Mouse (Mus musculus) lung, postnatal 0 days (tissue): ENCODE measurements at regions not wholly inside any gene's neighbourhood (a gene's known extent, or its start where the extent isn't known, plus 50 kb on each side); places are given as distances from the start of the nearest gene placed in this dataset. TPM values are rescaled to one million over a fixed set of nuclear protein-coding genes. Genes with fewer than 3 reads are reported as not detected.

Experiments
- ATAC-seq: fragments of 200-750 bp; cut with Nextera tagmentation; 2 replicates; pipeline ENCODE4 v1.8.0; 2017; ENCODE audit warnings: moderate library complexity
- DNase-seq: peaks from one replicate; pipeline ENCODE4 v3.0.0-alpha.2; 2016; ENCODE audit warnings: low spot score
- H3K27ac ChIP-seq: fragments of 300-500 bp; sonication (generic); 2 replicates; pipeline ENCODE4 v1.5.1; 2014; ENCODE audit warnings: antibody characterized with exemption, mild to moderate bottlenecking, low read length, mixed read lengths
- H3K27me3 ChIP-seq: fragments of 300-500 bp; sonication (generic); replicated peaks from 2 replicates; pipeline ENCODE4 v1.6.1; 2014; ENCODE audit warnings: low read length, mixed read lengths; ENCODE audit not compliant: insufficient read depth
- H3K36me3 ChIP-seq: fragments of 300-500 bp; sonication (generic); 2 replicates; pipeline ENCODE4 v1.6.1; 2014; ENCODE audit warnings: low read length, mixed read lengths; ENCODE audit not compliant: insufficient read depth
- H3K4me1 ChIP-seq: fragments of 300-500 bp; sonication (generic); 2 replicates; pipeline ENCODE4 v1.6.1; 2014; ENCODE audit warnings: antibody characterized with exemption, low read depth, low read length, mixed read lengths; ENCODE audit not compliant: insufficient read depth
- H3K4me2 ChIP-seq: fragments of 300-500 bp; sonication (generic); replicated peaks from 2 replicates; pipeline ENCODE4 v1.6.1; 2014; ENCODE audit warnings: low read depth, mild to moderate bottlenecking, low read length, moderate library complexity, mixed read lengths
- H3K4me3 ChIP-seq: fragments of 300-500 bp; sonication (generic); 2 replicates; pipeline ENCODE4 v1.5.1; 2014; ENCODE audit warnings: low read depth, low read length
- H3K9ac ChIP-seq: fragments of 300-500 bp; sonication (generic); replicated peaks from 2 replicates; pipeline ENCODE4 v1.6.1; 2014; ENCODE audit warnings: low read depth, mild to moderate bottlenecking
- H3K9me3 ChIP-seq: fragments of 300-500 bp; sonication (generic); 2 replicates; pipeline ENCODE4 v1.6.1; 2016; ENCODE audit warnings: low read length, mixed read lengths
- CTCF ChIP-seq: IDR thresholded peaks from 2 replicates; pipeline ENCODE4 v1.5.1; 2016; ENCODE audit warnings: antibody characterized with exemption, mild to moderate bottlenecking
- EP300 ChIP-seq: IDR thresholded peaks from 2 replicates; pipeline ENCODE4 v1.6.1; 2016; ENCODE audit warnings: antibody characterized with exemption, mild to moderate bottlenecking, control low read depth
- WGBS: fragments of 180-500 bp; shearing (Covaris S2); extraction: QIAGEN DNeasy Blood & Tissue Kit; methylation state at CpG from one replicate; pipeline ENCODE4 v1.1.7; 2014; 5-methylcytosine and 5-hydroxymethylcytosine counted together
- microRNA counts: library from miRNA; unstranded; fragments of <30 nt; microRNA quantifications from one replicate; lab custom pipeline; 2015
- microRNA-seq: library from miRNA; unstranded; fragments of <30 nt; microRNA quantifications from one replicate; pipeline ENCODE4, GENCODE M21; 2016

DNA sequence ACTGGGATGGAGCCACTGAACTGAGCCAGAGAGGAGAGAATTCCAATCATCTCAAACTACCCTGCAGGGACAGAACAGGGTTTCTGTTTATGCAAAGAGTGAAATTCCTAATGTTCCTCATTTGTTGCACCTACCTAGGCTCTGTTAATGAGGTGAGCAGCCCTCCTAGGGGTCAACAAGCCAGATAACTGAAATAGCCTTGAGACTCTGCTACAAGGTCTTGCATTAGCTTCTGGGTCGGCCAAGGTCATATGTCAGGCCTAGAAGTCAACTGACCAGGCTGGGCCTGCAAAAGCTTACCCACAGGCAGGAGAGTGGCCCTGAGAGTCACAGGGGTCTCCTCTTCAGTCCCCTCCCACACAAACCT lies 491.4 kb downstream of the Prss52 start:
- DNase-seq: no peak
- no peak for ATAC-seq
- Histone ChIP-seq H3K4me3 (no peak overlapping the region), H3K9me3 (no peaks in the 10 kb centered on the region), H3K4me1 (no peaks in the 10 kb centered on the region), H3K36me3 (no peaks in the 10 kb centered on the region), H3K27me3 (peaks cover 20% of the 10 kb centered on the region), H3K9ac (no peak overlapping the region), H3K27ac (no peak overlapping the region), H3K4me2 (no peak overlapping the region)
- no peak for TF ChIP-seq CTCF
- TF ChIP-seq EP300: no peak
- WGBS: 29% methylated on average over 1 of the region's 1 CpGs

DNA sequence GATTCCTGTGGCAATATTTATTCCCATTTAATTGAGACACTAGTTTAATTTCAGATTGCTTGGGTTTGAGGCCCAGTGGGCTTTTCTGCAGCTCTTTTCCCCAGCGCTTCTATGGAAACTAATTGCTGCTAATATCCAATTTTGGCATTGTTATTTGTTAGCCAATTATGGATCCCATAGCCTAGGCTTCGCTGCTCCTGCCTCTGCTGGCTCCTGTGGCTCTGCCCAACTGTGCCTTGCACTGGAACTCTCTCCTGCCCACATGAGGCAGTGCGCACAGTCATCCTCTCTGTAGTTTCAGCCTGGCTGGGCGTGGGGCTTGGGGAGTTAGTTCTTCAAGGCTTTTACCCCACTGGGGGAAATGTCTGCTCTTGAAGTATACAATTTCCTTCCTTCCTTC lies 491.8 kb downstream of the Prss52 start:
- Histone ChIP-seq H3K4me1 (no peaks in the 10 kb centered on the region), H3K4me2 (no peak overlapping the region), H3K36me3 (no peaks in the 10 kb centered on the region), H3K9ac (no peak overlapping the region), H3K9me3 (no peaks in the 10 kb centered on the region), H3K27ac (no peak overlapping the region), H3K27me3 (peaks cover 16% of the 10 kb centered on the region), H3K4me3 (no peak overlapping the region)
- ATAC-seq: no peak
- DNase-seq: no peak
- no peak for TF ChIP-seq CTCF
- TF ChIP-seq EP300: no peak
- WGBS: 86% methylated on average over 4 of the region's 4 CpGs

GRCm38 (mm10) chr14:64597218-64597617 lies 493.1 kb downstream of the Prss52 start:
- no peak overlapping the region for H3K27ac ChIP-seq
- TF ChIP-seq CTCF (no peak), EP300 (no peak)
- H3K36me3 ChIP-seq: no peaks in the 10 kb centered on the region
- H3K4me1 ChIP-seq: no peaks in the 10 kb centered on the region
- H3K4me3 ChIP-seq: no peak overlapping the region
- no peaks in the 10 kb centered on the region for H3K9me3 ChIP-seq
- no peak for ATAC-seq
- no peak for DNase-seq
- H3K9ac ChIP-seq: no peak overlapping the region
- no peak overlapping the region for H3K4me2 ChIP-seq
- H3K27me3 ChIP-seq: peaks cover 5% of the 10 kb centered on the region; the same call in 1 of the 2 replicates
- 66% methylated on average over 8 of the region's 8 CpGs for WGBS

MicroRNAs encoded in the stretch of these regions (microRNA counts, 519-probe panel; counts per million panel counts)
- not detected for microRNA mmu-miR-124 (lab: Ali Mortazavi, UCI)

Small RNAs in the stretch of these regions (microRNA-seq; reads per million reads assigned to microRNA genes)
- gene Mir124a-1: not detected
- gene Mir3078: not detected
